Mouse (Mus musculus): ENCODE measurements around the gene Pfdn6.

DNA sequence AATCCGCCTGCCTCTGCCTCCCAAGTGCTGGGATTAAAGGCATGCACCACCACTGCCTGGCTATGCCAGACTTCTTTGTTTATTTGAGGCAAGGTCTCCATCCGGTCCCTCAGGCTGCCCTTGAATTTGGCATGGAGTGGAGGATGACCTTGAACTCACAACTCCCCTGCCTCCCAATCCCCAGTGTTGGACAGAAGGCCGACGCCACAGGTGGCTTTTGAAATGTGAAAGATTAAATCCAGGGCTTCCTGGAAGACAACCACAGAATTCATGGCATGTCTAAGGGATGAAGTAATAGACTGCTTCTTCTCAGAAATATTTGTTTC lies 39.2 kb downstream of the Pfdn6 start:
- TF ChIP-seq CTCF (IDR thresholded peaks at IDR 0.05) (no peak), POLR2A (IDR thresholded peaks at IDR 0.05; ENCODE audit: insufficient read depth, low read depth, low read length) (no peak)
